Mouse (Mus musculus) gastrocnemius, postnatal 4 days (tissue): ENCODE results near the gene Cep95. TPM values are rescaled to one million over a fixed set of nuclear protein-coding genes. Genes with fewer than 3 reads are reported as not detected.
"Not testable (repeated sequence)": the region's sequence is repeated elsewhere in the genome, so short reads cannot be mapped to it uniquely, and the experiment has no call there.

Experiments used
- DNase-seq, 2 experiments: peaks; one replicate each; pipeline ENCODE4 v3.0.0; 2021 to 2022; ENCODE audit warnings: low spot score in 2 of 2, mixed read lengths in 2 of 2
- long read RNA-seq, 2 experiments: library from polyadenylated mRNA; stranded (forward); transcript quantifications; one replicate each; pipeline ENCODE4 v2.0.0; 2021
- total RNA-seq, 2 experiments: library from RNA; stranded (reverse); gene quantifications; 2 replicates each; pipeline ENCODE4 v1.2.3; 2021

The Cep95 gene
- total RNA-seq, result 10 to 100 TPM in 1 of 2 experiments, 1 to 10 TPM in 1; 8.9 to 12.5 TPM
- long read RNA-seq, experiment 1, partial matches to known transcripts, result 0 of 7 reads
- long read RNA-seq, experiment 1, other reads (novel, unspliced or antisense), result 6 of 7 reads
- long read RNA-seq, experiment 2, partial matches to known transcripts, result 0 of 12 reads
- long read RNA-seq, experiment 2, other reads (novel, unspliced or antisense), result 12 of 12 reads

GRCm38 (mm10) chr11:106788775-106789459 is at the start of gene Cep95, which contains the start of gene Ddx5:
Cep95 (plus strand) TSS chr11:106789252.
Ddx5 (minus strand) TSS chr11:106789185.
- DNase-seq, result peak; percentile 87 to 98

DNA sequence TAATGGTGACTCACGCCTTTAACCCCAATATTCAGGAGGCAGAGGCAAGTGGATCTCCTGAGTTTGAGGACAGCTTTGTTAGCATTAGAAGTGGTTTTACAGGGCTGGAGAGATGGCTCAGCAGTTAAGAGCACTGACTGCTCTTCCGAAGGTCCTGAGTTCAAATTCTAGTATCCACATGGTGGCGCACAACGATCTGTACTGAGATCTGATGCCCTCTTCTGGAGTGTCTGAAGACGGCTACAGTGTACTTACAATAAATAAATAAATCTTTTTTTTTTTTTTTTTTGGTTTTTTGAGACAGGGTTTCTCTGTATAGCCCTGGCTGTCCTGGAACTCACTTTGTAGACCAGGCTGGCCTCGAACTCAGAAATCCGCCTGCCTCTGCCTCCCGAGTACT is 48.3 kb upstream of the Cep95 start:
- not testable (repeated sequence) for DNase-seq

GRCm38 (mm10) chr11:106741232-106741631 is 47.8 kb upstream of the Cep95 start:
- no peak for DNase-seq

- DNase-seq, result no peak
These were observed 47.2 kb upstream of the Cep95 start for GRCm38 (mm10) chr11:106741826-106742225.

GRCm38 (mm10) chr11:106742388-106742841 is 46.6 kb upstream of the Cep95 start:
- DNase-seq, result no peak

GRCm38 (mm10) chr11:106744949-106745348 is 44.1 kb upstream of the Cep95 start:
- no peak for DNase-seq

DNA sequence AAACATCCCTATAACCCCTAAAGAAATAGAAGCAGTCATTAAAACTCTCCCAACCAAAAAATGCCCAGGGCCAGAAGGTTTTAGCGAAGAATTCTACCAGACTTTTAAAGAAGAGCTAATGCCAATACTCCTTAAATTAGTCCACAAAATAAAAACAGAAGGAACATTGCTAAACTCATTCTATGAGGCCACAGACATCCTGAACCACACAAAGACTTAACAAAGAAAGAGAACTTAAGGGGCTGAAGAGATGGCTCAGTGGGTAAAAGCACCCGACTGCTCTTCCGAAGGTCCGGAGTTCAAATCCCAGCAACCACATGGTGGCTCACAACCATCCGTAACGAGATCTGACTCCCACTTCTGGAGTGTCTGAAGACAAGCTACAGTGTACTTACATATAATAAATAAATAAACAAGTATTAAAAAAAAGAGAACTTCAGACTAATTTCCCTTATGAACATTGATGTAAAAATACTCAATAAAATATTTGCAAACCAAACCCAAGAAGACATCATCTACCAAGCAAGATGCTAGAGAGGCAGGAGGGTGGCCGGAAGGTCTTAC is 39.4 kb upstream of the Cep95 start:
- DNase-seq, result not testable (repeated sequence)

DNA sequence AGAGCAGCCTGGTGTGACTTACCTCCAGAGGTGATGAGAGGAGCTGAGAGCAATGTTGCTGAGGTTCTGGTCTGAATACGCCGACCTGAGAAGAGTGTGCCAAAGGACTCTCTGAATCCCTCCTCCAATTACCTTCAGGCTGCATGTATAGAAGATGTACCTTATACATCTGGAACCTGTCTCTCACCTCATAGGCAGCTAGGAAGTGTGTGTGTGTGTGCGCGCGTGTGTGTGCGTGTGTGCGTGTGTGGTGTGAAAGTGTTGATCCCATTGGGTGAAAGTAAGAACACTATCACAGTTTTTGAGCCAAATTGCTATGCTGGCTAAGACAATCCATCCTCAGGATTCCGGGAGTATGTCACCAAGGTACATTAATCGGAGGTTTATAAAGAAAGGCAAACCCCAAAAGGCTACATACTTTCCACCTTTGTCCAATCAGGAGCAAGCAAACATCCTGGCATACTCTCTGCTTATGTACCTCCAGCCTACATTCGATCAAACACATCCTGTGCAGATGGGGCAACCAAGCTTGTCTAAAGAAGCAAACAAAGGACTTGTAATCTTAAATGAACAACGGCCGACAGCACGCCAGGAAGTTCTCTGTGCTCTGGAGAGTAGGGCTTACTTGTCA is 38.8 kb upstream of the Cep95 start, which contains the start of gene Pecam1:
Gene Pecam1 (minus strand): TSS at position 508 of the 631 bp plus-strand sequence.
- no peak for DNase-seq

- no peak for DNase-seq
These were observed 37.7 kb upstream of the Cep95 start, which contains the start of gene Milr1 for GRCm38 (mm10) chr11:106751039-106752018. Milr1 (plus strand) TSS chr11:106751226.

GRCm38 (mm10) chr11:106752103-106752502 is 36.9 kb upstream of the Cep95 start:
- DNase-seq, result no peak

DNA sequence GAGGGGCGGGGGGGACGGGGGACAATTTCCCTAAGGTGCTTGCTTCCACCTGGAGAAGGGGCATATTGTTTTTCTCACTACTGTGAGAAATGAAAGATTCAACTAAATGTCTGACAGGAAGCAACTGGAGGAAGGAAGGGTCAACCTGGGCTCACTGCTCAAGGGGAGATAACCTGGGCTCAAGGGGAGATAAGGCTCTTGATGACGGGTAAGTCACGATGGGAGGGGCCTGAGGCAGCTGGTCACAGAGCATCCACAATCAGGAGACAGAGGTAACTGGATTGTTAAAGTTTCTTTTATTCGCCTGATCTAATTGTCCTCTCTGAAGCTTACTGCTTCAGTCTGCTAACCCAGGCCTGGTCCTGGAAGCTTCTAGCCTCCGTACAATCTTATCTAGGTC is 35.7 kb upstream of the Cep95 start:
- DNase-seq, result no peak

GRCm38 (mm10) chr11:106755583-106755982 is 33.5 kb upstream of the Cep95 start:
- no peak for DNase-seq

DNA sequence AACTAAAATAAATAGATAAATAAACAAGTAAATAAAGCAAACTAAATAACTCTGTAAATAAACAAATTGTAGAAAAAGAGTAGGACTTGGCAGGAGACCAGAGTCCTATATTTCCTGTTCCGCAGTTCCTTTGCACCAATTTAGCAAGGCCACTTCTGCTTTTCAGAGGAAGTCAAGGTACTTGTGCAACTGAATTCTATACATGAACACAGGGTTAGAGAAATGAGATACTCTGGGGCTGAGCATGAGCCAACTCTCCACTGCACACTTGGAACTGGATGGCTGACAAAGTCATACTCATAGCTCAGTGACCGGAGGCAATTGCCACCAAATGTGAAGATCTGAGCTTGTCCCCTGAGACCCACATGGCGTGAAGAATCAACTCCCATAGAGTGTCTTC is 30.0 kb upstream of the Cep95 start:
- DNase-seq, result no peak

DNA sequence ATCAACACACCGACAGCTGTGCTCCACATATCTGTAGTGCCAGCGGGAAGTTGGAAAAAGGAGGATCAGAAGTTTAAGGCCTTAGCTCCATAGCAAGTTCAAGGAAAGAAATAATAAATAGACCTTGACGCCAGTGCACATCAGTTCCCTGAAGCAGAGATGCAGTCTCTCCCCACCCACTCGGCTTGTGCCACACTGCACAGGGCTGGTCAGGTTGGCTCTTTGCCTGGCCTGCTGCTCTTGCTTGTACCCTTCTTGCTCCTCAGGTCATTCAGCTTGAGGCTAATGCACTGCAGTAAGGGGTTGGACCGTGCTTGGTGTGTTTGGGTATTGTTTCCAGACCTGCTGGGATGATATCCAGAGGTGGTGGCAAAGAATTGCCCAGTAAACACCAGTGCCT is 28.5 kb upstream of the Cep95 start:
- no peak for DNase-seq

DNA sequence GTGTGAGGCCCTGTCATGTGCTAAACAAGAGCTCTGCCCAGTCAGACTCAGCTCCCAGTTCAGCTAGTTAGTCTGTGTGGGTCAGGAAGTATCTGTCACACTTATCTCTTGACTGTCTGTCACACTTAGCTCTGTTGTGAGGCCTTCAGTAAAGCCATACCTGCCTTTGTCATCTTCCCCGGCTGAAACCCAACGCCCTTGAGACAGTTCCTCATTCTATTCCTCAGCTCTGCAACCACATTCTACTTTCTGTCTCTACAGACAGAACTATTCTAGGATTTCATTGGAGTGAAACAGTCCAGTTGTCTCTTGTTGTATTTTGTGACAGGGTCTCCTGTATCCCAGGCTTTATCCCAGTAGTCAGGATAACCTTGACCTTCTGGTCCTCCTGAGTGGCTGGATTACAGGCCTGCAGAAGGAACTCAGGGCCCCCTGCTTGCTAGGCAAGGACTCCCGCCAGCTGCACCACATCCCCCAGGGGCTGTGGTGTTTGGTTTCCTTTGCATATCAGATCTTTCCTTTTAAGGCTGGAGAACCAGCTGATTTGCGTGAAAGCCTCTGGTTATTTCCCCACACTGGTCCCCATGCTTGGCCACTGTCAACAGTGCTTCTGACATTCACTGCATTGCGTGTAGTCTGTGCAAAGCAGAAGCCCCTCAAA is 26.8 kb upstream of the Cep95 start:
- peak in 1 of 2 experiments; percentile 33 for DNase-seq

DNA sequence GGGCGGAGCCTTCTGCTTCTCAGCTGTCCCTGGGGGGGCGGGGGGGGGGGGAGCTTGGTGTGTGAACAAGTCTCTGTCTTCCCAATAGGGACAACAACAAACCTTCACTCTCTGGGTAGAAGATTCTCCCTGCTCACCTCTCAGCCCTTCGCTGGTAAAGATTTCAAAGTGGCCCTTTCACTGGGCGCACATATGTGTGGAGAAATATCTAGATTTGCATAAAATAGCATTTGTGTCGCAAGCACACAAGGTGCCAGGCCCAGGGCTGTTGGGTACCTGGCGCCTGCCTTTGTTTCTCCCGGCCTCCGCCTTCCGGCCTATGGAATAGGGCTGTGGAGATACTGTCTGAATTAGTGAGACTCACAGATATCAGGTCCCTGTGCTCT is 26.3 kb upstream of the Cep95 start:
- DNase-seq, result no peak

GRCm38 (mm10) chr11:106766611-106767162 is 22.4 kb upstream of the Cep95 start:
- DNase-seq, result no peak

- DNase-seq, result no peak
These were observed 21.5 kb upstream of the Cep95 start for GRCm38 (mm10) chr11:106767516-106767915.

- DNase-seq, result no peak
These were observed 18.7 kb upstream of the Cep95 start for GRCm38 (mm10) chr11:106770195-106770974.
